Mouse (Mus musculus): ENCODE measurements around the gene Pbx4. TPM values are rescaled to one million over a fixed set of nuclear protein-coding genes. Genes with fewer than 3 reads are reported as not detected.

Gene Pbx4
- polyA plus RNA-seq, 1 experiment: not detected

- no peak overlapping the region for H3K4me3 ChIP-seq (ENCODE audit: insufficient read depth, low read depth, low read length)
- H3K27ac ChIP-seq (ENCODE audit: insufficient read depth, low read depth, low read length): no peak overlapping the region
- no peak for TF ChIP-seq CTCF (IDR thresholded peaks at IDR 0.05; ENCODE audit: insufficient read depth, low read depth, low read length)
- no peak for TF ChIP-seq POLR2A (IDR thresholded peaks at IDR 0.05; ENCODE audit: insufficient read depth, low read depth, low read length)
- 59% methylated on average over 10 of the region's 10 CpGs for WGBS
- peaks cover 12% of the 10 kb centered on the region; the same call in 1 of the 2 replicates for H3K4me1 ChIP-seq (ENCODE audit: control insufficient read depth, insufficient read depth, low read length)
These were observed 43.8 kb downstream of the Pbx4 start for GRCm38 (mm10) chr8:69876097-69876496.

GRCm38 (mm10) chr8:69876967-69877366, 44.7 kb downstream of the Pbx4 start:
- Histone ChIP-seq H3K4me3 (ENCODE audit: insufficient read depth, low read depth, low read length) (no peak overlapping the region), H3K27ac (ENCODE audit: insufficient read depth, low read depth, low read length) (no peak overlapping the region), H3K4me1 (ENCODE audit: control insufficient read depth, insufficient read depth, low read length) (peaks cover 20% of the 10 kb centered on the region)
- WGBS: 88% methylated on average over 10 of the region's 10 CpGs
- TF ChIP-seq CTCF (IDR thresholded peaks at IDR 0.05; ENCODE audit: insufficient read depth, low read depth, low read length) (no peak), POLR2A (IDR thresholded peaks at IDR 0.05; ENCODE audit: insufficient read depth, low read depth, low read length) (no peak)

GRCm38 (mm10) chr8:69877396-69877795, 45.1 kb downstream of the Pbx4 start:
- WGBS: 95% methylated on average over 4 of the region's 4 CpGs
- no peak for TF ChIP-seq CTCF (IDR thresholded peaks at IDR 0.05; ENCODE audit: insufficient read depth, low read depth, low read length)

GRCm38 (mm10) chr8:69877992-69878391, 45.7 kb downstream of the Pbx4 start:
- Histone ChIP-seq H3K4me1 (ENCODE audit: control insufficient read depth, insufficient read depth, low read length) (peaks cover 29% of the 10 kb centered on the region), H3K4me3 (ENCODE audit: insufficient read depth, low read depth, low read length) (no peak overlapping the region), H3K27ac (ENCODE audit: insufficient read depth, low read depth, low read length) (no peak overlapping the region)
- 63% methylated on average over 3 of the region's 3 CpGs for WGBS
- TF ChIP-seq POLR2A (IDR thresholded peaks at IDR 0.05; ENCODE audit: insufficient read depth, low read depth, low read length) (no peak), CTCF (IDR thresholded peaks at IDR 0.05; ENCODE audit: insufficient read depth, low read depth, low read length) (no peak)

More at GRCm38 (mm10) chr8:69877396-69877795, 45.1 kb downstream of the Pbx4 start:
- H3K27ac ChIP-seq (ENCODE audit: insufficient read depth, low read depth, low read length): no peak overlapping the region
- H3K4me1 ChIP-seq (ENCODE audit: control insufficient read depth, insufficient read depth, low read length): peaks cover 25% of the 10 kb centered on the region
- no peak overlapping the region for H3K4me3 ChIP-seq (ENCODE audit: insufficient read depth, low read depth, low read length)

GRCm38 (mm10) chr8:69879678-69880077, 47.4 kb downstream of the Pbx4 start:
- Histone ChIP-seq H3K4me3 (ENCODE audit: insufficient read depth, low read depth, low read length) (no peak overlapping the region), H3K27ac (ENCODE audit: insufficient read depth, low read depth, low read length) (no peak overlapping the region), H3K4me1 (ENCODE audit: control insufficient read depth, insufficient read depth, low read length) (peaks cover 32% of the 10 kb centered on the region)
- TF ChIP-seq POLR2A (IDR thresholded peaks at IDR 0.05; ENCODE audit: insufficient read depth, low read depth, low read length): no peak
- TF ChIP-seq CTCF (IDR thresholded peaks at IDR 0.05; ENCODE audit: insufficient read depth, low read depth, low read length): no peak
- WGBS: 79% methylated on average over 8 of the region's 8 CpGs

- Histone ChIP-seq H3K4me1 (ENCODE audit: control insufficient read depth, insufficient read depth, low read length) (peaks cover 33% of the 10 kb centered on the region), H3K4me3 (ENCODE audit: insufficient read depth, low read depth, low read length) (peak overlapping the region; percentile 44), H3K27ac (ENCODE audit: insufficient read depth, low read depth, low read length) (no peak overlapping the region)
- TF ChIP-seq CTCF (IDR thresholded peaks at IDR 0.05; ENCODE audit: insufficient read depth, low read depth, low read length) (no peak), POLR2A (IDR thresholded peaks at IDR 0.05; ENCODE audit: insufficient read depth, low read depth, low read length) (no peak)
- 29% methylated on average over 37 of the region's 37 CpGs for WGBS
These were observed 48.5 kb downstream of the Pbx4 start for GRCm38 (mm10) chr8:69880841-69881240.

GRCm38 (mm10) chr8:69881261-69881865, 49.1 kb downstream of the Pbx4 start:
- H3K4me3 ChIP-seq (ENCODE audit: insufficient read depth, low read depth, low read length): peak overlapping the region; percentile 44
- 17% methylated on average over 79 of the region's 79 CpGs for WGBS

GRCm38 (mm10) chr8:69882021-69882756, 49.9 kb downstream of the Pbx4 start:
- peak overlapping the region; percentile 44 for H3K4me3 ChIP-seq (ENCODE audit: insufficient read depth, low read depth, low read length)
- no peak overlapping the region for H3K27ac ChIP-seq (ENCODE audit: insufficient read depth, low read depth, low read length)
- 5% methylated on average over 103 of the region's 103 CpGs for WGBS
- TF ChIP-seq CTCF (IDR thresholded peaks at IDR 0.05; ENCODE audit: insufficient read depth, low read depth, low read length) (no peak), POLR2A (IDR thresholded peaks at IDR 0.05; ENCODE audit: insufficient read depth, low read depth, low read length) (0 out of 2 replicates have a peak, but pooled peaks have one; percentile 21)
- H3K4me1 ChIP-seq (ENCODE audit: control insufficient read depth, insufficient read depth, low read length): peaks cover 47% of the 10 kb centered on the region

More at GRCm38 (mm10) chr8:69881261-69881865, 49.1 kb downstream of the Pbx4 start:
- Histone ChIP-seq H3K4me1 (ENCODE audit: control insufficient read depth, insufficient read depth, low read length) (peaks cover 39% of the 10 kb centered on the region), H3K27ac (ENCODE audit: insufficient read depth, low read depth, low read length) (no peak overlapping the region)
- TF ChIP-seq POLR2A (IDR thresholded peaks at IDR 0.05; ENCODE audit: insufficient read depth, low read depth, low read length) (no peak), CTCF (IDR thresholded peaks at IDR 0.05; ENCODE audit: insufficient read depth, low read depth, low read length) (no peak)

Data from olfactory bulb, adult 2 months (tissue).